Mouse (Mus musculus): ENCODE data around the gene Cngb1. TPM values are rescaled to one million over a fixed set of nuclear protein-coding genes. Genes with fewer than 3 reads are reported as not detected.

The Cngb1 gene
- polyA plus RNA-seq, 2 experiments: 0.06 TPM; not detected in 1

GRCm38 (mm10) chr8:95270501-95270900 lies 35.9 kb downstream of the Cngb1 start:
- ATAC-seq (ENCODE audit: insufficient read depth): no peak
- WGBS (ENCODE audit: insufficient replicate concordance): 55% methylated on average over 12 of the region's 12 CpGs

GRCm38 (mm10) chr8:95262181-95262580 lies 44.2 kb downstream of the Cngb1 start:
- no peaks in the 10 kb centered on the region for H3K36me3 ChIP-seq (replicated peaks; ENCODE audit: control insufficient read depth, insufficient read depth, low read depth)
- DNase-seq (ENCODE audit: low read depth in 3 of 3, low spot score in 3 of 3) (no peak), ATAC-seq (ENCODE audit: insufficient read depth) (no peak)
- WGBS (ENCODE audit: insufficient replicate concordance): 44% methylated on average over 2 of the region's 2 CpGs
- no peak overlapping the region for H3K27ac ChIP-seq
- TF ChIP-seq EP300 (IDR thresholded peaks at IDR 0.05; ENCODE audit: low read depth): no peak
- no peak for TF ChIP-seq CTCF (IDR thresholded peaks at IDR 0.05; ENCODE audit: low read depth)
- no peak overlapping the region for H3K4me3 ChIP-seq (ENCODE audit: insufficient read depth in 1 of 2, low read depth in 2 of 2, low read length in 2 of 2)
- H3K9me3 ChIP-seq (ENCODE audit: control insufficient read depth, low read length): no peaks in the 10 kb centered on the region
- no peak overlapping the region for H3K4me2 ChIP-seq (ENCODE audit: low read depth)
- no peaks in the 10 kb centered on the region for H3K4me1 ChIP-seq (replicated peaks; ENCODE audit: control insufficient read depth in 2 of 2, insufficient read depth in 2 of 2, low read length in 1 of 2)
- H3K9ac ChIP-seq (replicated peaks): no peak overlapping the region
- H3K27me3 ChIP-seq (ENCODE audit: control insufficient read depth, insufficient read depth, low read length): no peaks in the 10 kb centered on the region

More at GRCm38 (mm10) chr8:95270501-95270900, 35.9 kb downstream of the Cngb1 start:
- TF ChIP-seq EP300 (IDR thresholded peaks at IDR 0.05; ENCODE audit: low read depth) (no peak), CTCF (IDR thresholded peaks at IDR 0.05; ENCODE audit: low read depth) (no peak)
- Histone ChIP-seq H3K9ac (replicated peaks) (no peak overlapping the region), H3K36me3 (replicated peaks; ENCODE audit: control insufficient read depth, insufficient read depth, low read depth) (no peaks in the 10 kb centered on the region), H3K4me3 (ENCODE audit: insufficient read depth in 1 of 2, low read depth in 2 of 2, low read length in 2 of 2) (no peak overlapping the region), H3K27ac (no peak overlapping the region), H3K9me3 (ENCODE audit: control insufficient read depth, low read length) (no peaks in the 10 kb centered on the region), H3K27me3 (ENCODE audit: control insufficient read depth, insufficient read depth, low read length) (no peaks in the 10 kb centered on the region), H3K4me2 (ENCODE audit: low read depth) (no peak overlapping the region), H3K4me1 (replicated peaks; ENCODE audit: control insufficient read depth in 2 of 2, insufficient read depth in 2 of 2, low read length in 1 of 2) (no peaks in the 10 kb centered on the region)
- DNase-seq (ENCODE audit: low read depth in 3 of 3, low spot score in 3 of 3): no peak

- H3K4me3 ChIP-seq (ENCODE audit: insufficient read depth in 1 of 2, low read depth in 2 of 2, low read length in 2 of 2): no peak overlapping the region
- DNase-seq (ENCODE audit: low read depth in 3 of 3, low spot score in 3 of 3) (no peak), ATAC-seq (ENCODE audit: insufficient read depth) (no peak)
- H3K4me2 ChIP-seq (ENCODE audit: low read depth): no peak overlapping the region
- no peaks in the 10 kb centered on the region for H3K36me3 ChIP-seq (replicated peaks; ENCODE audit: control insufficient read depth, insufficient read depth, low read depth)
- TF ChIP-seq EP300 (IDR thresholded peaks at IDR 0.05; ENCODE audit: low read depth) (no peak), CTCF (IDR thresholded peaks at IDR 0.05; ENCODE audit: low read depth) (no peak)
- no peak overlapping the region for H3K9ac ChIP-seq (replicated peaks)
- no peaks in the 10 kb centered on the region for H3K9me3 ChIP-seq (ENCODE audit: control insufficient read depth, low read length)
- 74% methylated on average over 10 of the region's 10 CpGs for WGBS (ENCODE audit: insufficient replicate concordance)
- H3K4me1 ChIP-seq (replicated peaks; ENCODE audit: control insufficient read depth in 2 of 2, insufficient read depth in 2 of 2, low read length in 1 of 2): peaks cover 0 to 2% of the 10 kb centered on the region in 2 experiments; a peak in 1 of 4 replicates
- no peaks in the 10 kb centered on the region for H3K27me3 ChIP-seq (ENCODE audit: control insufficient read depth, insufficient read depth, low read length)
- H3K27ac ChIP-seq: no peak overlapping the region
Observed at GRCm38 (mm10) chr8:95255611-95256010, 50.8 kb downstream of the Cngb1 start.

GRCm38 (mm10) chr8:95254564-95255434 lies 51.6 kb downstream of the Cngb1 start:
- DNase-seq (ENCODE audit: low read depth in 3 of 3, low spot score in 3 of 3) (peak; percentile 71 to 79 (median 75)), ATAC-seq (ENCODE audit: insufficient read depth) (peak; percentile 74)
- Histone ChIP-seq H3K4me1 (replicated peaks; ENCODE audit: control insufficient read depth in 2 of 2, insufficient read depth in 2 of 2, low read length in 1 of 2) (peaks cover 0 to 2% of the 10 kb centered on the region in 2 experiments; a peak in 1 of 4 replicates), H3K4me3 (ENCODE audit: insufficient read depth in 1 of 2, low read depth in 2 of 2, low read length in 2 of 2) (peak overlapping the region in 1 of 2 experiments; percentile 21; a peak in 1 of 4 replicates), H3K27me3 (ENCODE audit: control insufficient read depth, insufficient read depth, low read length) (no peaks in the 10 kb centered on the region), H3K9me3 (ENCODE audit: control insufficient read depth, low read length) (no peaks in the 10 kb centered on the region), H3K36me3 (replicated peaks; ENCODE audit: control insufficient read depth, insufficient read depth, low read depth) (no peaks in the 10 kb centered on the region), H3K27ac (no peak overlapping the region), H3K9ac (replicated peaks) (no peak overlapping the region), H3K4me2 (ENCODE audit: low read depth) (peak overlapping the region; percentile 52)
- TF ChIP-seq EP300 (IDR thresholded peaks at IDR 0.05; ENCODE audit: low read depth) (no peak), CTCF (IDR thresholded peaks at IDR 0.05; ENCODE audit: low read depth) (peak; percentile 94)
- WGBS (ENCODE audit: insufficient replicate concordance): 18% methylated on average over 16 of the region's 16 CpGs

GRCm38 (mm10) chr8:95252056-95252455 lies 54.3 kb downstream of the Cngb1 start:
- Histone ChIP-seq H3K36me3 (replicated peaks; ENCODE audit: control insufficient read depth, insufficient read depth, low read depth) (no peaks in the 10 kb centered on the region), H3K9ac (replicated peaks) (no peak overlapping the region), H3K4me2 (ENCODE audit: low read depth) (no peak overlapping the region), H3K27me3 (ENCODE audit: control insufficient read depth, insufficient read depth, low read length) (no peaks in the 10 kb centered on the region), H3K4me1 (replicated peaks; ENCODE audit: control insufficient read depth in 2 of 2, insufficient read depth in 2 of 2, low read length in 1 of 2) (peaks cover 0 to 2% of the 10 kb centered on the region in 2 experiments; a peak in 1 of 4 replicates), H3K4me3 (ENCODE audit: insufficient read depth in 1 of 2, low read depth in 2 of 2, low read length in 2 of 2) (no peak overlapping the region), H3K9me3 (ENCODE audit: control insufficient read depth, low read length) (no peaks in the 10 kb centered on the region), H3K27ac (no peak overlapping the region)
- DNase-seq (ENCODE audit: low read depth in 3 of 3, low spot score in 3 of 3): no peak
- WGBS (ENCODE audit: insufficient replicate concordance): 55% methylated on average over 9 of the region's 9 CpGs
- TF ChIP-seq CTCF (IDR thresholded peaks at IDR 0.05; ENCODE audit: low read depth) (no peak), EP300 (IDR thresholded peaks at IDR 0.05; ENCODE audit: low read depth) (no peak)
- ATAC-seq (ENCODE audit: insufficient read depth): no peak

Data from liver, embryonic 14.5 days (tissue).